Mouse (Mus musculus) intestine, embryonic 16.5 days (tissue): Measurements from ENCODE around the gene Coro1a. TPM values are rescaled to one million over a fixed set of nuclear protein-coding genes. Genes with fewer than 3 reads are reported as not detected.

Experiments used
- ATAC-seq: fragments of 200-750 bp; cut with Nextera tagmentation; 2 replicates; pipeline ENCODE4 v1.8.0; 2017; ENCODE audit warnings: moderate TSS enrichment, moderate library complexity
- H3K27ac ChIP-seq: fragments of 300-500 bp; sonication (generic); 2 replicates; pipeline ENCODE4 v1.5.1; 2014; ENCODE audit warnings: mild to moderate bottlenecking, low read length
- H3K27me3 ChIP-seq: fragments of 300-500 bp; sonication (generic); replicated peaks from 2 replicates; pipeline ENCODE4 v1.6.1; 2014; ENCODE audit warnings: low read length, control low read depth, mixed read lengths; ENCODE audit not compliant: control insufficient read depth, insufficient read depth
- H3K36me3 ChIP-seq: fragments of 300-500 bp; sonication (generic); 2 replicates; pipeline ENCODE4 v1.6.1; 2014; ENCODE audit warnings: low read length, control low read depth; ENCODE audit not compliant: control insufficient read depth, insufficient read depth
- H3K4me1 ChIP-seq: fragments of 300-500 bp; sonication (generic); 2 replicates; pipeline ENCODE4 v1.6.1; 2014; ENCODE audit warnings: low read length, control low read depth, mixed read lengths; ENCODE audit not compliant: control insufficient read depth, insufficient read depth
- H3K4me2 ChIP-seq: fragments of 300-500 bp; sonication (generic); 2 replicates; pipeline ENCODE4 v1.6.1; 2014; ENCODE audit warnings: low read depth, low read length, control low read depth
- H3K4me3 ChIP-seq: fragments of 300-500 bp; sonication (generic); 2 replicates; pipeline ENCODE4 v1.5.1; 2014; ENCODE audit warnings: mild to moderate bottlenecking, low read length
- H3K9ac ChIP-seq: fragments of 300-500 bp; sonication (generic); 2 replicates; pipeline ENCODE4 v1.6.1; 2014; ENCODE audit warnings: low read depth, low read length
- H3K9me3 ChIP-seq: fragments of 300-500 bp; sonication (generic); 2 replicates; pipeline ENCODE4 v1.6.1; 2016; ENCODE audit warnings: low read length, control low read depth; ENCODE audit not compliant: control insufficient read depth
- WGBS: fragments of 180-500 bp; shearing (Covaris S2); extraction: QIAGEN DNeasy Blood & Tissue Kit; methylation state at CpG from one replicate; pipeline ENCODE4 v1.1.7; 2014; 5-methylcytosine and 5-hydroxymethylcytosine counted together
- polyA plus RNA-seq: library from polyadenylated mRNA; unstranded; fragments of >200 nt; fragmentation: Nextera tagmentation; extraction: Ambion mirVana; gene quantifications from 2 replicates; pipeline ENCODE4 v1.2.1, GENCODE M21; 2015

The Coro1a gene
- polyA plus RNA-seq, 1 experiment from 2014 or later: 38.0 TPM

GRCm38 (mm10) chr7:126711910-126712309 is 4.3 kb upstream of the Coro1a start:
- Histone ChIP-seq H3K4me3 (no peak overlapping the region), H3K36me3 (no peaks in the 10 kb centered on the region), H3K9ac (no peak overlapping the region), H3K4me1 (no peaks in the 10 kb centered on the region), H3K9me3 (no peaks in the 10 kb centered on the region), H3K27ac (no peak overlapping the region), H3K27me3 (no peaks in the 10 kb centered on the region), H3K4me2 (no peak overlapping the region)
- WGBS: 72% methylated on average over 3 of the region's 3 CpGs
- no peak for ATAC-seq

- H3K36me3 ChIP-seq: no peaks in the 10 kb centered on the region
- ATAC-seq: no peak
- WGBS: 71% methylated on average over 4 of the region's 4 CpGs
Observed at GRCm38 (mm10) chr7:126710266-126710665, 2.7 kb upstream of the Coro1a start.

GRCm38 (mm10) chr7:126708175-126708952 is 777 bp upstream of the Coro1a start:
- H3K36me3 ChIP-seq: no peaks in the 10 kb centered on the region
- H3K27me3 ChIP-seq: peaks cover 6% of the 10 kb centered on the region; the same call in 1 of the 2 replicates
- H3K4me1 ChIP-seq: peaks cover 14% of the 10 kb centered on the region
- H3K4me2 ChIP-seq: no peak overlapping the region
- ATAC-seq: no peak
- no peak overlapping the region for H3K9ac ChIP-seq
- H3K9me3 ChIP-seq: no peaks in the 10 kb centered on the region
- no peak overlapping the region for H3K27ac ChIP-seq
- 83% methylated on average over 10 of the region's 10 CpGs for WGBS
- H3K4me3 ChIP-seq: no peak overlapping the region

More at GRCm38 (mm10) chr7:126710266-126710665, 2.7 kb upstream of the Coro1a start:
- Histone ChIP-seq H3K27ac (no peak overlapping the region), H3K9ac (no peak overlapping the region), H3K4me2 (no peak overlapping the region), H3K27me3 (no peaks in the 10 kb centered on the region; the same call in 1 of the 2 replicates), H3K4me3 (no peak overlapping the region), H3K4me1 (no peaks in the 10 kb centered on the region), H3K9me3 (no peaks in the 10 kb centered on the region)

GRCm38 (mm10) chr7:126704121-126704980 is 3.2 kb downstream of the Coro1a start:
- ATAC-seq: peak; percentile 72
- peaks cover 11% of the 10 kb centered on the region; the same call in 1 of the 2 replicates for H3K27me3 ChIP-seq
- H3K4me3 ChIP-seq: peak overlapping the region; percentile 41
- H3K9me3 ChIP-seq: no peaks in the 10 kb centered on the region
- H3K9ac ChIP-seq: peak overlapping the region; percentile 56
- no peaks in the 10 kb centered on the region for H3K36me3 ChIP-seq
- no peak overlapping the region for H3K27ac ChIP-seq
- H3K4me2 ChIP-seq: peak overlapping the region; percentile 61
- peaks cover 17% of the 10 kb centered on the region for H3K4me1 ChIP-seq
- 3% methylated on average over 39 of the region's 39 CpGs for WGBS

- WGBS: 23% methylated on average over 7 of the region's 7 CpGs
- no peak for ATAC-seq
- no peak overlapping the region for H3K4me2 ChIP-seq
- H3K36me3 ChIP-seq: no peaks in the 10 kb centered on the region
- peaks cover 17% of the 10 kb centered on the region for H3K4me1 ChIP-seq
- H3K4me3 ChIP-seq: peak overlapping the region; percentile 41
- peak overlapping the region; percentile 56; the same call in 1 of the 2 replicates for H3K9ac ChIP-seq
- H3K27ac ChIP-seq: no peak overlapping the region
- H3K9me3 ChIP-seq: no peaks in the 10 kb centered on the region
- H3K27me3 ChIP-seq: peaks cover 11% of the 10 kb centered on the region; the same call in 1 of the 2 replicates
Observed at GRCm38 (mm10) chr7:126703757-126704077, 3.9 kb downstream of the Coro1a start.

GRCm38 (mm10) chr7:126702861-126703756 is 4.5 kb downstream of the Coro1a start:
- no peak overlapping the region for H3K4me2 ChIP-seq
- no peak for ATAC-seq
- H3K9ac ChIP-seq: 0 out of 2 replicates have a peak overlapping the region, but pooled peaks have one; percentile 34
- no peak overlapping the region for H3K27ac ChIP-seq
- 74% methylated on average over 12 of the region's 12 CpGs for WGBS
- peaks cover 11% of the 10 kb centered on the region; the same call in 1 of the 2 replicates for H3K27me3 ChIP-seq
- no peaks in the 10 kb centered on the region for H3K36me3 ChIP-seq
- peaks cover 17% of the 10 kb centered on the region for H3K4me1 ChIP-seq
- no peaks in the 10 kb centered on the region for H3K9me3 ChIP-seq
- H3K4me3 ChIP-seq: peak overlapping the region; percentile 41; the same call in 1 of the 2 replicates

- Histone ChIP-seq H3K27ac (no peak overlapping the region), H3K4me1 (peaks cover 17% of the 10 kb centered on the region), H3K9me3 (no peaks in the 10 kb centered on the region), H3K4me3 (no peak overlapping the region), H3K9ac (no peak overlapping the region), H3K36me3 (no peaks in the 10 kb centered on the region), H3K27me3 (peaks cover 11% of the 10 kb centered on the region; the same call in 1 of the 2 replicates), H3K4me2 (no peak overlapping the region)
- ATAC-seq: no peak
- WGBS: 83% methylated on average over 6 of the region's 6 CpGs
Observed at GRCm38 (mm10) chr7:126702358-126702757, 5.2 kb downstream of the Coro1a start.

- Histone ChIP-seq H3K4me3 (peak overlapping the region; percentile 8; the same call in 1 of the 2 replicates), H3K27me3 (peaks cover 11% of the 10 kb centered on the region; the same call in 1 of the 2 replicates), H3K27ac (no peak overlapping the region), H3K4me2 (peak overlapping the region; percentile 41), H3K9ac (peak overlapping the region; percentile 35), H3K36me3 (no peaks in the 10 kb centered on the region), H3K4me1 (peaks cover 21% of the 10 kb centered on the region), H3K9me3 (no peaks in the 10 kb centered on the region)
- peak; percentile 3; the same call in 1 of the 2 replicates for ATAC-seq
- 63% methylated on average over 24 of the region's 24 CpGs for WGBS
Observed at GRCm38 (mm10) chr7:126701559-126702357, 5.8 kb downstream of the Coro1a start.
